Mouse (Mus musculus): ENCODE measurements around the gene Wdr62.

DNA sequence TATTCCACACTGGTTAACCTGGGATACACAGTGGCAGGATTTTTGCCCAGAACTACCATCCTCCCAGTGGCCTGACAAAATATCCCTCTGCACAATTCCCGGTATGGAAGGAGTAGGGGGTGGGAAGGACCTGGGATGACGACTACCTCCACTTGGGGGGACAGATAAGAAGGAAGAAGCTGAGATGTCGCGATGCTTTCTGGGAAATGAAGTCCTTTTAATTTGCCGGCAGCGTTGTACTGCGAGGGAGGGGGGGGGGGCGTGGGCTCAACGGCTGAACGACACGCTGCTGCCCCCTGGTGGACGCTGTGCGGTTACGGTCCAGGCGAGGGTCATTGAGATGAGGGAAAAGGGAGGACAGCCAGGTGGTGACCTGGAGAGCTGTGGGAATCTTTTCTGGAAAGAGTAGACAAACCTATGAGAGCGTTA is 63.5 kb downstream of the Wdr62 start:
- TF ChIP-seq CTCF (IDR thresholded peaks at IDR 0.05; ENCODE audit: low read depth, low read length) (peak; percentile 78), POLR2A (IDR thresholded peaks at IDR 0.05; ENCODE audit: borderline replicate concordance, low read depth, low read length) (no peak)

Data from bone marrow macrophage, adult 2 months (primary cell).